Mouse (Mus musculus) limb, embryonic 15.5 days (tissue): ENCODE data around the gene Cdk9. TPM values are rescaled to one million over a fixed set of nuclear protein-coding genes. Genes with fewer than 3 reads are reported as not detected.

Experiments used
- ATAC-seq: fragments of 200-750 bp; cut with Nextera tagmentation; 2 replicates; pipeline ENCODE4 v1.8.0; 2017; ENCODE audit warnings: low read depth, moderate TSS enrichment; ENCODE audit not compliant: insufficient number of reproducible peaks, low FRiP score, low TSS enrichment
- H3K27ac ChIP-seq: fragments of 300-500 bp; sonication (generic); 2 replicates; pipeline ENCODE4 v1.5.1; 2015; ENCODE audit warnings: moderate library complexity, mild to moderate bottlenecking, inconsistent platforms
- H3K27me3 ChIP-seq: fragments of 300-500 bp; sonication (generic); 2 replicates; pipeline ENCODE4 v1.6.1; 2015; ENCODE audit warnings: inconsistent platforms
- H3K36me3 ChIP-seq: fragments of 300-500 bp; sonication (generic); 2 replicates; pipeline ENCODE4 v1.6.1; 2015; ENCODE audit warnings: inconsistent platforms
- H3K4me1 ChIP-seq: fragments of 300-500 bp; sonication (generic); 2 replicates; pipeline ENCODE4 v1.6.1; 2015; ENCODE audit warnings: inconsistent platforms
- H3K4me2 ChIP-seq: fragments of 300-500 bp; sonication (generic); 2 replicates; pipeline ENCODE4 v1.6.1; 2015; ENCODE audit warnings: mild to moderate bottlenecking, inconsistent platforms
- H3K4me3 ChIP-seq: fragments of 300-500 bp; sonication (generic); 2 replicates; pipeline ENCODE4 v1.5.1; 2015; ENCODE audit warnings: mild to moderate bottlenecking, inconsistent platforms
- H3K9ac ChIP-seq: fragments of 300-500 bp; sonication (generic); 2 replicates; pipeline ENCODE4 v1.6.1; 2015; ENCODE audit warnings: inconsistent platforms
- H3K9me3 ChIP-seq: fragments of 300-500 bp; sonication (generic); 2 replicates; pipeline ENCODE4 v1.6.1; 2016; ENCODE audit warnings: inconsistent platforms
- WGBS: fragments of 180-500 bp; shearing (Covaris S2); methylation state at CpG from one replicate; pipeline ENCODE4 v1.1.7; 2015; 5-methylcytosine and 5-hydroxymethylcytosine counted together
- polyA plus RNA-seq: library from polyadenylated mRNA; unstranded; fragments of >200 nt; fragmentation: Nextera tagmentation; extraction: Ambion mirVana; gene quantifications from 2 replicates; pipeline ENCODE4 v1.2.1, GENCODE M21; 2015

Gene Cdk9
- polyA plus RNA-seq, 1 experiment from 2014 or later, result 101 TPM

GRCm38 (mm10) chr2:32714117-32714986 lies 1.5 kb upstream of the Cdk9 start:
- H3K4me1 ChIP-seq, result peaks cover 32% of the 10 kb centered on the region
- H3K27ac ChIP-seq, result peak overlapping the region; percentile 99
- H3K36me3 ChIP-seq, result peaks cover 20% of the 10 kb centered on the region
- 48% methylated on average over 11 of the region's 11 CpGs for WGBS
- peak overlapping the region; percentile 81; the same call in 1 of the 2 replicates for H3K4me2 ChIP-seq
- no peak overlapping the region for H3K9ac ChIP-seq
- H3K9me3 ChIP-seq, result no peaks in the 10 kb centered on the region
- no peak for ATAC-seq
- no peaks in the 10 kb centered on the region for H3K27me3 ChIP-seq
- no peak overlapping the region for H3K4me3 ChIP-seq

- peak overlapping the region; percentile 81 for H3K4me2 ChIP-seq
- H3K27me3 ChIP-seq, result no peaks in the 10 kb centered on the region
- H3K9ac ChIP-seq, result peak overlapping the region; percentile 82
- H3K4me3 ChIP-seq, result peak overlapping the region; percentile 91
- H3K36me3 ChIP-seq, result peaks cover 36% of the 10 kb centered on the region
- peak overlapping the region; percentile 99 for H3K27ac ChIP-seq
- peaks cover 33% of the 10 kb centered on the region for H3K4me1 ChIP-seq
- H3K9me3 ChIP-seq, result no peaks in the 10 kb centered on the region
- peak; percentile 86 for ATAC-seq
- 0% methylated on average over 39 of the region's 44 CpGs for WGBS
Observed at GRCm38 (mm10) chr2:32712586-32712933, 316 bp downstream of the Cdk9 start.

- Histone ChIP-seq H3K36me3 (peaks cover 39% of the 10 kb centered on the region), H3K4me3 (peak overlapping the region; percentile 91), H3K27me3 (no peaks in the 10 kb centered on the region), H3K4me1 (peaks cover 33% of the 10 kb centered on the region), H3K9ac (peak overlapping the region; percentile 82), H3K4me2 (peak overlapping the region; percentile 81), H3K9me3 (no peaks in the 10 kb centered on the region), H3K27ac (peak overlapping the region; percentile 99)
- WGBS, result under 1% methylated on average over 41 of the region's 41 CpGs
- ATAC-seq, result peak; percentile 59
Observed at GRCm38 (mm10) chr2:32712108-32712551, 746 bp downstream of the Cdk9 start.

GRCm38 (mm10) chr2:32711301-32712056 lies 1.4 kb downstream of the Cdk9 start:
- 26% methylated on average over 9 of the region's 9 CpGs for WGBS
- Histone ChIP-seq H3K4me3 (peak overlapping the region; percentile 91), H3K4me2 (peak overlapping the region; percentile 81), H3K36me3 (peaks cover 45% of the 10 kb centered on the region), H3K27ac (peak overlapping the region; percentile 99), H3K9me3 (no peaks in the 10 kb centered on the region), H3K27me3 (no peaks in the 10 kb centered on the region), H3K4me1 (peaks cover 33% of the 10 kb centered on the region), H3K9ac (peak overlapping the region; percentile 82)
- ATAC-seq, result no peak

GRCm38 (mm10) chr2:32710425-32710824 lies 2.5 kb downstream of the Cdk9 start:
- Histone ChIP-seq H3K9me3 (no peaks in the 10 kb centered on the region), H3K36me3 (peaks cover 56% of the 10 kb centered on the region), H3K27me3 (no peaks in the 10 kb centered on the region), H3K27ac (no peak overlapping the region), H3K4me2 (no peak overlapping the region), H3K4me3 (no peak overlapping the region), H3K4me1 (peaks cover 33% of the 10 kb centered on the region), H3K9ac (no peak overlapping the region)
- no peak for ATAC-seq
- WGBS, result 86% methylated on average over 5 of the region's 5 CpGs

GRCm38 (mm10) chr2:32709521-32710137 lies 3.2 kb downstream of the Cdk9 start:
- 91% methylated on average over 20 of the region's 20 CpGs for WGBS
- H3K4me2 ChIP-seq, result no peak overlapping the region
- no peak overlapping the region for H3K4me3 ChIP-seq
- peaks cover 25% of the 10 kb centered on the region for H3K4me1 ChIP-seq
- H3K27me3 ChIP-seq, result no peaks in the 10 kb centered on the region
- H3K9me3 ChIP-seq, result no peaks in the 10 kb centered on the region
- ATAC-seq, result no peak
- H3K9ac ChIP-seq, result no peak overlapping the region
- no peak overlapping the region for H3K27ac ChIP-seq
- peaks cover 64% of the 10 kb centered on the region for H3K36me3 ChIP-seq

- H3K4me1 ChIP-seq, result peaks cover 15% of the 10 kb centered on the region
- no peak for ATAC-seq
Observed at GRCm38 (mm10) chr2:32708643-32709042, 4.2 kb downstream of the Cdk9 start.

GRCm38 (mm10) chr2:32706971-32707370 lies 5.9 kb downstream of the Cdk9 start:
- H3K36me3 ChIP-seq, result peaks cover 89% of the 10 kb centered on the region
- H3K4me2 ChIP-seq, result no peak overlapping the region
- no peak overlapping the region for H3K27ac ChIP-seq
- H3K4me1 ChIP-seq, result peaks cover 14% of the 10 kb centered on the region
- WGBS, result 93% methylated on average over 6 of the region's 6 CpGs
- H3K9me3 ChIP-seq, result no peaks in the 10 kb centered on the region
- no peak for ATAC-seq
- no peak overlapping the region for H3K4me3 ChIP-seq
- H3K9ac ChIP-seq, result no peak overlapping the region
- no peaks in the 10 kb centered on the region for H3K27me3 ChIP-seq

More at GRCm38 (mm10) chr2:32708643-32709042, 4.2 kb downstream of the Cdk9 start:
- Histone ChIP-seq H3K27ac (no peak overlapping the region), H3K4me2 (no peak overlapping the region), H3K9ac (no peak overlapping the region), H3K27me3 (no peaks in the 10 kb centered on the region), H3K36me3 (peaks cover 74% of the 10 kb centered on the region), H3K9me3 (no peaks in the 10 kb centered on the region), H3K4me3 (no peak overlapping the region)
- WGBS, result 35% methylated on average over 3 of the region's 3 CpGs

- H3K27me3 ChIP-seq, result no peaks in the 10 kb centered on the region
- no peak for ATAC-seq
- H3K36me3 ChIP-seq, result peaks cover 76% of the 10 kb centered on the region
- H3K27ac ChIP-seq, result no peak overlapping the region
- peaks cover 7% of the 10 kb centered on the region; the same call in 1 of the 2 replicates for H3K4me1 ChIP-seq
- no peaks in the 10 kb centered on the region for H3K9me3 ChIP-seq
- no peak overlapping the region for H3K4me3 ChIP-seq
- H3K9ac ChIP-seq, result no peak overlapping the region
- H3K4me2 ChIP-seq, result no peak overlapping the region
- WGBS, result 90% methylated on average over 7 of the region's 7 CpGs
Observed at GRCm38 (mm10) chr2:32705018-32705417, 7.9 kb downstream of the Cdk9 start.

GRCm38 (mm10) chr2:32704021-32704421 lies 8.9 kb downstream of the Cdk9 start, which contains the start of gene Fpgs:
Gene Fpgs (minus strand): TSS chr2:32704145.
- WGBS, result 67% methylated on average over 2 of the region's 2 CpGs
- Histone ChIP-seq H3K27me3 (no peaks in the 10 kb centered on the region), H3K27ac (no peak within 1 kb of the TSS), H3K4me2 (no peak within 1 kb of the TSS), H3K4me3 (no peak within 1 kb of the TSS), H3K4me1 (no peaks in the 10 kb centered on the region), H3K9me3 (no peaks in the 10 kb centered on the region), H3K9ac (no peak within 1 kb of the TSS), H3K36me3 (peaks cover 66% of the 10 kb centered on the region)
- ATAC-seq, result no peak

GRCm38 (mm10) chr2:32703046-32703445 lies 9.8 kb downstream of the Cdk9 start:
- no peak overlapping the region for H3K9ac ChIP-seq
- H3K4me1 ChIP-seq, result no peaks in the 10 kb centered on the region
- WGBS, result 88% methylated on average over 8 of the region's 8 CpGs
- no peaks in the 10 kb centered on the region for H3K9me3 ChIP-seq
- H3K4me2 ChIP-seq, result no peak overlapping the region
- no peak overlapping the region for H3K4me3 ChIP-seq
- H3K36me3 ChIP-seq, result peaks cover 58% of the 10 kb centered on the region
- no peaks in the 10 kb centered on the region for H3K27me3 ChIP-seq
- no peak for ATAC-seq
- H3K27ac ChIP-seq, result no peak overlapping the region
